Mouse (Mus musculus) cerebellum, postnatal 25 days (tissue): ENCODE measurements around the gene Eif2ak3.

ENCODE experiments used
- DNase-seq, 2 experiments: peaks; one replicate each; pipeline ENCODE4 v3.0.0; 2021; ENCODE audit warnings: mixed read lengths in 2 of 2

Gene Eif2ak3

GRCm38 (mm10) chr6:70909572-70909971 lies 65.3 kb downstream of the Eif2ak3 start:
- DNase-seq = no peak

- no peak for DNase-seq
Observed at GRCm38 (mm10) chr6:70910285-70910684, 66.0 kb downstream of the Eif2ak3 start.

- peak; percentile 78 to 87 for DNase-seq
Observed at GRCm38 (mm10) chr6:70911668-70912395, 67.5 kb downstream of the Eif2ak3 start.

DNA sequence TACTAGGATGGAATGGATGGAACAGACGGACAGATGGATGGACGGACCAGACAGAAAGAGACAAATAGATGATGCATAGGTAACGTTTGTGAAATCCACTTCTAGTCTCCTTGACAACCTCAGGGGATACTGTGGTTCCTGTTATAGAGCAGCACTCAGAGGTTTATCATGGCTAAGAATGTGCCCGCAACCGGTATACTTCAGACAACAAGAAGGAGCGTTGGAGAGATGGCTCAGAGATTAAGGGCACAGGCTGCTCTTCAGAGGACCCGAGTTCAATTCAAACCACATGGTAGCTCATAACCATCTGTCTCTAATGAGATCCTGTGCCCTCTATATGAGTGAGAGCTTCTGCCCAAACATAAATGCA lies 68.1 kb downstream of the Eif2ak3 start:
- no peak for DNase-seq

DNA sequence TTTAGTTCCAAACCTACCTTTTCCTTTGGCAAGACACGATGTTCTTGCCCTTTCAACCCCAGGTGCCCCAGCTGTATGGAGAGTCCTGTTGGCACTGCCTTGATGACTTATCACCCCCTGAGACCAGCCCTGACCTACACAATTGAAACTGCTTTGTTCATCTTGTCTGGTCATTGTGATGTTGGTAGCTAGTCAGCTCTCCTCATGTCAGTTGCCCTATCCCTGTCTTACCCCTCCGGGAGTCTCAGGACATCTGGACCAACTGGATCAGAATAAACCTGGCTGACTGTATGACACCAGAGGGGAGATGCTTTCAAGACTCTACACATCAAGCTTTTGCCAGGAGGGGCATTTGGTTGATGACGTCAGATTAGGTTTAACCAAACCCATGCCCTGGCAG lies 74.5 kb downstream of the Eif2ak3 start, which contains the start of gene Tex37:
Tex37 (minus strand) TSS at position 101 of the 400 bp plus-strand sequence.
- DNase-seq = no peak

DNA sequence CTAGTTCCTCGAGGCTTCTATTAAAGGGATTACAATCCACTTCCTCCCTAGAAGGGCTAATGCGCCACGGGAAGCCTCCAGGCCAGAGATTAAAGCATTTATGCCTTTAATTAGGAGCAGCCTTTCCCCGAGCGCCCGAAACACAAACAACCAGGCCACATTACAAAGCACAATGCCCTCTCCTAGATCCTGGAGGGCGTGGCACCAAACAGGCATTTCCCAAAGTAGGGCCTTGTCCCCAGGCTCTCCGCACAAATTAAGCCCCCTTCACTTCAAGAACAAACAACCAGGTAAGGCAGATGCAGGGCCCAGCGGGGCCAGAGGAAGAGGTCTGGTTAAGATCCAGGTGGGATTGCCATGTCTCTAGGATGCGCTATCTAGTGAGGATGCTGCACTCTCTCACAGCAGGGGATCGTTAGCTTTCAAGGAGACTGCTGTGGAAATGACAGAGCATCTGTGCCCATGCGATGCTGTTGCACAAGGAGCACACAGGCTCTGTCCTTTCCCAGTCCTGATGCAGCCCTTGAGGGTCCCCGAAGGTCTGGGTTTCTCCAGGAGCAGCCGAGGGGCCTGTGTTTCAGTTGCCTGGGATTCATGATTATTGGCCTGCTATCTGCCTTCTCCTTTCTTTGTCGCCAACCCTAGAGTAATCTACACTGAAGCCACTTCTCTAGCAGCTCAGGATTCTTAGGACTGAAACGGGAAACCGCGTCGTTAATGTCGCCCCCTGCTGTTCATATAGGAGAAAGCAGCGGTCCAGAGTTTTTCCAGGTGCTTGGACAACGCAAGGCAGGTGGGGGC lies 77.2 kb downstream of the Eif2ak3 start:
- DNase-seq = peak; percentile 65 to 75

DNA sequence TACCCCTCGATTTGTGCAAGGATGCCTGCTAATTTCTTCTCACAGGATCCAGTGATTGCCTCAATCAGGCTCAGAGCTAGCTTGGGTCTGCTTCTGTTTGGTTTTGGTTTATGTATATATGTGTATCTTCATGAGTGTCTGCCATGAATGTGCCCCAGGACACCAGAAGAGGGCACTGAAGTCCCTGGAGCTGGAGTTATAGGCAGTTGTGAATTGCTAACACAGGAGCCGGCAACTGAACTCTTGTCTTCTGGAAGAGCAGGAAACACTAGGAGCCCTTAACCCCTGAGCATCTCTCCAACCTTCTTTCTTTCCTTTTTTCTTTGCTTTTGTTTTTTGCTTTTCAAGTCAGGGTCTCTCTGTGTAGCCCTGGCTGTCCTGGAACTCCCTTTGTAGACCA lies 87.5 kb downstream of the Eif2ak3 start:
- no peak for DNase-seq

DNA sequence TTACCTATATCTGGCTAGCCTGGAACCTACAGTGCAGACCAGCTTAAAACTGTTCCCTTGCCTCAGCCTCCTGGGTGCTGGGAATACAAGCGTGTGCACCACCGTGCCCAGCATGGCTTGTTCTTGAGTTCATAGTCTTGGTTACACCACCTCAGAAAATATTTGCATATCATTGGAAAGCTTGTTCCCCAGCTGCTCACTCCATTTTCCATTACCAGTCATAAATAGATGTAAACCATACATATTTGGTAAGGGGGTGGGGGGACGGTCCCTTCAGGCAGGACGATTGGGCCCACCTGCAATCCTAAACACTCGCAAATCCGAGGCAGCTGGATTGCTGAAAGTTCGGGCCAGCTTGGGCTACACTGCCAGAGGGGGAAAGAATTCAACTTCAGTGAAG lies 109.0 kb downstream of the Eif2ak3 start:
- DNase-seq = no peak

DNA sequence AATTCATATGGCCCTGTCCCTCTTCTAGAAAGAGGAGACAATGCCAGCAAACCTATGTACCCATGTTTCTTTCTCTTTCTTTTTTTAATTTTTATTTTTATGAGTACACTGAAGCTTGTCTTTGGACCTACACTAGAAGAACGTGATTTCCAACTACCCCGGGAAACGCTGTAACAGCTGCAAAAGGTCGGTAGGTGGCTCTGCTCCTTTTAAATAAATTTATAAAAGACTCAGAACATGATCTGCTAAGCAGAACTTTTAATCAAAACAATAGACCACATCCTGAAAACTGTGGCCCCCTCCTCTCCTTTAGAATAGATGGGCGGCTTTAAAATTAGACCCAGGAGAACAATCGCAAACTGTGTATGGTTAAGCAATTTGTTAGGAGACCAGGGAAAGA lies 109.7 kb downstream of the Eif2ak3 start:
- DNase-seq = peak in 1 of 2 experiments; percentile 19
